Mouse (Mus musculus) heart, postnatal 0 days (tissue): Measurements from ENCODE around the gene Gm49366. TPM values are rescaled to one million over a fixed set of nuclear protein-coding genes. Genes with fewer than 3 reads are reported as not detected.
"Not testable (repeated sequence)": the region's sequence is repeated elsewhere in the genome, so short reads cannot be mapped to it uniquely, and the experiment has no call there.

Experiments
- ATAC-seq: fragments of 200-750 bp; cut with Nextera tagmentation; 2 replicates; pipeline ENCODE4 v1.8.0; 2017; ENCODE audit warnings: low read depth, moderate number of reproducible peaks, moderate library complexity; ENCODE audit not compliant: insufficient read depth
- DNase-seq: peaks from one replicate; pipeline ENCODE4 v3.0.0-alpha.2; 2016; ENCODE audit warnings: low spot score
- H3K27ac ChIP-seq: fragments of 300-500 bp; sonication (generic); 2 replicates; pipeline ENCODE4 v1.5.1; 2014; ENCODE audit warnings: low read depth, mild to moderate bottlenecking
- H3K27me3 ChIP-seq: fragments of 300-500 bp; sonication (generic); 2 replicates; pipeline ENCODE4 v1.6.1; 2014; ENCODE audit warnings: low read length, mixed read lengths; ENCODE audit not compliant: control insufficient read depth, insufficient read depth
- H3K36me3 ChIP-seq: fragments of 300-500 bp; sonication (generic); replicated peaks from 2 replicates; pipeline ENCODE4 v1.6.1; 2014; ENCODE audit warnings: low read length, mixed read lengths; ENCODE audit not compliant: control insufficient read depth, insufficient read depth
- H3K4me1 ChIP-seq: fragments of 300-500 bp; sonication (generic); 2 replicates; pipeline ENCODE4 v1.6.1; 2014; ENCODE audit warnings: antibody characterized with exemption; ENCODE audit not compliant: control insufficient read depth, insufficient read depth
- H3K4me2 ChIP-seq: fragments of 300-500 bp; sonication (generic); 2 replicates; pipeline ENCODE4 v1.6.1; 2014; ENCODE audit warnings: low read depth, mild to moderate bottlenecking, low read length, moderate library complexity
- H3K4me3 ChIP-seq: fragments of 300-500 bp; sonication (generic); 2 replicates; pipeline ENCODE4 v1.5.1; 2014; ENCODE audit warnings: low read depth, low read length
- H3K9ac ChIP-seq: fragments of 300-500 bp; sonication (generic); replicated peaks from 2 replicates; pipeline ENCODE4 v1.6.1; 2014; ENCODE audit warnings: low read depth, low read length, mixed read lengths
- H3K9me3 ChIP-seq: fragments of 300-500 bp; sonication (generic); replicated peaks from 2 replicates; pipeline ENCODE4 v1.6.1; 2016; ENCODE audit warnings: low read length; ENCODE audit not compliant: control insufficient read depth
- CTCF ChIP-seq: IDR thresholded peaks from 2 replicates; pipeline ENCODE4 v1.5.1; 2016; ENCODE audit warnings: antibody characterized with exemption, control low read depth, low read depth
- EP300 ChIP-seq: IDR thresholded peaks from 2 replicates; pipeline ENCODE4 v1.6.1; 2016; ENCODE audit warnings: antibody characterized with exemption, low read depth
- WGBS: fragments of 180-500 bp; shearing (Covaris S2); extraction: QIAGEN DNeasy Blood & Tissue Kit; methylation state at CpG from one replicate; pipeline ENCODE4 v1.1.7; 2014; 5-methylcytosine and 5-hydroxymethylcytosine counted together
- polyA plus RNA-seq: library from polyadenylated mRNA; unstranded; fragments of >200 nt; fragmentation: Nextera tagmentation; extraction: Ambion mirVana; gene quantifications from 2 replicates; pipeline ENCODE4 v1.2.1, GENCODE M21; 2015
- total RNA-seq: library from RNA; depleted of rRNA; stranded (reverse); fragments of >200 nt; gene quantifications from 2 replicates; pipeline ENCODE4 v1.2.3, GENCODE M21; 2014; ENCODE audit warnings: low replicate concordance

The Gm49366 gene
- total and polyA plus RNA-seq, 2 experiments from 2014 or later: not detected

DNA sequence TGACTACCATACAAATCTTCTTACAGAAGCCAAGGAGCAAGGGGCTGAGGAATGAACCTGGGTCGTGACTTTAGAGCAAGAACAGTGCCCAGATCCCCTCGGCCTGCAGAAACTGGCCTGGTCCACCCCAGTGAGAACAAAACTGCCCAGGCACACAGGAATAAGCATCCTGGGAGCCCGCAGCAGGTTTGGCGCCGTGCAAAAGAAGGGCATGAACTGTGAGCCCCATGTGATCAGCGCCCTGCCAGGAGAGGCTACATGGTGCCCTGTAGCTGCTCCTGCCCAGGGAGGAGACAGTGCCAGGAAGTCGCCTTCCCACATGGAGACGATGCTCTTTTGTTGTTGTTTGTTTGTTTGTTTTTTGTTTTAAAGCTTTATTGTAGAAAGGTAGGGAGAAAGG is 25.9 kb downstream of the Gm49366 start:
- no peak overlapping the region for H3K4me3 ChIP-seq
- H3K27ac ChIP-seq: no peak overlapping the region
- no peaks in the 10 kb centered on the region for H3K4me1 ChIP-seq
- no peaks in the 10 kb centered on the region for H3K36me3 ChIP-seq
- no peak overlapping the region for H3K9ac ChIP-seq
- no peak for TF ChIP-seq EP300
- no peak for TF ChIP-seq CTCF
- 68% methylated on average over 8 of the region's 8 CpGs for WGBS
- no peak for DNase-seq
- H3K27me3 ChIP-seq: peaks cover 17% of the 10 kb centered on the region
- H3K9me3 ChIP-seq: no peaks in the 10 kb centered on the region
- no peak for ATAC-seq
- H3K4me2 ChIP-seq: no peak overlapping the region

DNA sequence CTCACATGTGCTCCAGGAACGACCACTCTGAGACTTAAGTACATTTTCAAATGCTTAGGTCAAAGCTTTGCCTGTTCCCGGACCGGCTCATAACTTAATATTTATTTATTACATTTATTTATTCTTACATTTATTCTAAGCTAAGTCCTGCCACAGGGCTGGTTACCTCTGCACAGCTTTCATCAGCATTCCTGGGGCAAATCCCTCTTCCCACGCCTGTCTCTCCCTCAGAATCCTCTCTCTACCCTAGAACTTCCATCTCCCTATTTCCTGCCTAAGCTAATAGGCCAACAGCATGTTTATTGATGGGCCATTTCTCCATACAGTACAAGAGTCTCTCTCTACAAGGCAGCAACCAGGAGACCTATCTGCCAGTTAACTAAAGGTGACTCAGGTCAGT is 29.0 kb downstream of the Gm49366 start:
- H3K4me2 ChIP-seq: no peak overlapping the region
- no peak overlapping the region for H3K4me3 ChIP-seq
- DNase-seq: no peak
- no peaks in the 10 kb centered on the region for H3K9me3 ChIP-seq
- 76% methylated on average over 4 of the region's 4 CpGs for WGBS
- no peak for ATAC-seq
- TF ChIP-seq CTCF (no peak), EP300 (no peak)
- no peak overlapping the region for H3K27ac ChIP-seq
- no peaks in the 10 kb centered on the region for H3K4me1 ChIP-seq
- H3K27me3 ChIP-seq: peaks cover 20% of the 10 kb centered on the region
- no peaks in the 10 kb centered on the region for H3K36me3 ChIP-seq
- no peak overlapping the region for H3K9ac ChIP-seq

DNA sequence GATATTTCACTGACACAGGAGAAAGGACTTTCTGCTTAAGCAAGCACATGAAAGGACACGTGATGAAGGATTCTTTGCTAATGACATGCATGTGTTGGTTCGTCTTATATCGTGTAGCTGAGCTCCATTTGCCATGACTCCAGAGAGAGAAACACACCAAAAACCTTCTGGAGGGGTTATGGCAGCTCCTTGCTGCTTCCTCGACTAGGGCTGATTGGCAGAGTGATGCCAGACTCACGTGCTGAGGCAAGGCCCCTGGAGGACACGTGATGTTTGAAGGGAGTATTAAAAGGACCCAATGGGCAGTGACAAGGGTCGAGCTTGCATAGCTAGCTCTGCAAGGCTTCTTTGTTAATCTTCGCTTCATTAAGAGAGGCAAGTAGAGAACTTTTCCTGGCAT is 29.6 kb downstream of the Gm49366 start:
- Histone ChIP-seq H3K36me3 (no peaks in the 10 kb centered on the region), H3K27ac (no peak overlapping the region), H3K9ac (no peak overlapping the region), H3K4me3 (no peak overlapping the region), H3K4me1 (no peaks in the 10 kb centered on the region), H3K9me3 (no peaks in the 10 kb centered on the region), H3K27me3 (peaks cover 20% of the 10 kb centered on the region), H3K4me2 (no peak overlapping the region)
- no peak for ATAC-seq
- TF ChIP-seq CTCF: no peak
- no peak for TF ChIP-seq EP300
- DNase-seq: no peak
- WGBS: 70% methylated on average over 8 of the region's 8 CpGs

DNA sequence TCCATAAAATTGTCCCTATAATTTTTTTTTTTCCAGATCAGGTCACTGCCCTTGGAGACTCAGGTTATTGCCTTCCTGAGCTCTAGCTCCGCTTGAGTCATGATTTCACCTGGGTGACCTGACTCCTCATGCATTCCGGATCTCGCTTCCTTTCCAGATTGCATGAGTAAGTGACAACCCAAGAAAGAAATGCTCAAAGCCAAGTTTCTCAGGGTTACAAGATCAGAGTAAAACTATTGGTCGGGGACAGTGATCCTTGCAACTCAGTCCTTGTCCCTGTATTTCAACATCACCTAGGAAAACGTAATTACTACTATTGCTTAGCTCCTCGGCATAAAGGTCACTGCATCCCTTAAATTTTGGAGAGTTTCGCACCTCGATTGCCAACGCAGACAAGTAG is 30.3 kb downstream of the Gm49366 start, which contains the start of gene Acot5:
TSS of gene Acot5 (plus strand) at position 340 of the 400 bp plus-strand sequence.
- H3K4me2 ChIP-seq: peak within 1 kb of the TSS; percentile 67
- H3K9me3 ChIP-seq: no peaks in the 10 kb centered on the region
- DNase-seq: no peak
- WGBS: 52% methylated on average over 9 of the region's 9 CpGs
- TF ChIP-seq EP300: no peak
- TF ChIP-seq CTCF: no peak
- no peak within 1 kb of the TSS for H3K27ac ChIP-seq
- peak within 1 kb of the TSS; percentile 43 for H3K4me3 ChIP-seq
- peaks cover 20% of the 10 kb centered on the region for H3K27me3 ChIP-seq
- H3K4me1 ChIP-seq: no peaks in the 10 kb centered on the region
- H3K36me3 ChIP-seq: no peaks in the 10 kb centered on the region
- no peak within 1 kb of the TSS for H3K9ac ChIP-seq
- no peak for ATAC-seq

DNA sequence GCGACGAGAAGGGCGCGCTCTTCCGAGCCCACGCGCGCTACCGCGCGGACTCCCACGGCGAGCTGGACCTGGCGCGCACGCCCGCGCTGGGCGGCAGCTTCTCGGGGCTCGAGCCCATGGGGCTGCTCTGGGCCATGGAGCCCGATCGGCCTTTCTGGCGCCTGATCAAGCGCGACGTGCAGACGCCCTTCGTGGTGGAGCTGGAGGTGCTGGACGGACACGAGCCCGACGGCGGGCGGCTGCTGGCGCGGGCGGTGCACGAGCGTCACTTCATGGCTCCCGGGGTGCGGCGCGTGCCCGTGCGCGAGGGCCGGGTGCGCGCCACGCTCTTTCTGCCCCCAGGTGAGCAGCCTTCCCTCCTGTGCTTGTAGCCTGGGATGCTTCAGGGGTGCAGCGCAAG is 30.8 kb downstream of the Gm49366 start:
- not testable (repeated sequence) for H3K27ac ChIP-seq, H3K9me3 ChIP-seq, H3K36me3 ChIP-seq, H3K4me1 ChIP-seq, DNase-seq, ATAC-seq, H3K9ac ChIP-seq
- H3K4me3 ChIP-seq: peak overlapping the region; percentile 43
- WGBS: 2% methylated on average over 42 of the region's 52 CpGs
- peaks cover 20% of the 10 kb centered on the region for H3K27me3 ChIP-seq
- H3K4me2 ChIP-seq: peak overlapping the region; percentile 67

DNA sequence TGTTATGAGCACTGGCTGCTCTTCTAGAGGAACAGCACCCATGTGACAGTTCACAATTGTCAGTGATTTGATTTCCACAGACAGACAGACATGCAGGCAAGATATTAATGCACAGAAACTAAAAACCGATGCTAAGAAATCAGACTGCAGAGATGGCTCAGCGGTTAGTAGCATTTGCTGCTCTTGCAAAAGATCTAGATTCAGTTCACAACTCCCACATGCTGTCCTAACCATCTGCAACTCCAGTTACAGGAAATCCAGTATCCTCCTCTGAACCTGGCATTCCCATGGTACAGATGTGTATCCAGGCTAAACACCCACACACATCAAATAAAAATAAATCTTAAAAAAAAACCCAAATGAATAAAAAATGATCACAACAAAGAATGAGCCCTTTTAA is 33.0 kb downstream of the Gm49366 start:
- WGBS: 83% methylated on average over 2 of the region's 2 CpGs
- no peaks in the 10 kb centered on the region for H3K9me3 ChIP-seq
- DNase-seq (no peak), ATAC-seq (no peak)
- peaks cover 20% of the 10 kb centered on the region for H3K27me3 ChIP-seq
- TF ChIP-seq CTCF: no peak
- no peak for TF ChIP-seq EP300
- no peaks in the 10 kb centered on the region for H3K36me3 ChIP-seq
- no peak overlapping the region for H3K4me2 ChIP-seq
- H3K9ac ChIP-seq: no peak overlapping the region
- no peaks in the 10 kb centered on the region for H3K4me1 ChIP-seq
- no peak overlapping the region for H3K27ac ChIP-seq
- no peak overlapping the region for H3K4me3 ChIP-seq
